Mouse (Mus musculus) lung, postnatal 4 days (tissue): ENCODE measurements at regions not wholly inside any gene's neighbourhood (a gene's known extent, or its start where the extent isn't known, plus 50 kb on each side); places are given as distances from the start of the nearest gene placed in this dataset.
A peak's percentile ranks its signal among the peaks of the same experiment; 100 is the strongest.

ENCODE experiments used
- DNase-seq, 2 experiments: peaks; one replicate each; pipeline ENCODE4 v3.0.0; 2021

- no peak for DNase-seq
These were observed 51.3 kb upstream of the Mrtfb start for GRCm38 (mm10) chr16:13204948-13205470.

GRCm38 (mm10) chr16:13205855-13206254 lies 50.4 kb upstream of the Mrtfb start:
- DNase-seq = peak; percentile 29 to 59
